Mouse (Mus musculus): ENCODE measurements around the gene Cdc7. TPM values are rescaled to one million over a fixed set of nuclear protein-coding genes. Genes with fewer than 3 reads are reported as not detected.

The Cdc7 gene
- 40.6 and 41.1 TPM in 2 replicates for polyA plus RNA-seq (2015; fragmentation: Nextera tagmentation; extraction: Ambion mirVana)

- H3K4me3 ChIP-seq = peak within 1 kb of the TSS; percentile 90
- peaks cover 16% of the 10 kb centered on the region for H3K4me1 ChIP-seq (replicated peaks)
- peak; percentile 96 for ATAC-seq (ENCODE audit: low FRiP score)
- H3K9ac ChIP-seq = peak within 1 kb of the TSS; percentile 87
- H3K9me3 ChIP-seq = no peaks in the 10 kb centered on the region
- no peaks in the 10 kb centered on the region; the same call in 1 of the 2 replicates for H3K36me3 ChIP-seq
- peak within 1 kb of the TSS; percentile 90 for H3K4me2 ChIP-seq
- WGBS = 6% methylated on average over 54 of the region's 54 CpGs
- no peaks in the 10 kb centered on the region for H3K27me3 ChIP-seq
- H3K27ac ChIP-seq = peak within 1 kb of the TSS; percentile 84
These were observed at the start of gene Cdc7 for GRCm38 (mm10) chr5:106963584-106964512. Cdc7 (plus strand) TSS chr5:106964322.

- Histone ChIP-seq H3K27me3 (no peaks in the 10 kb centered on the region), H3K27ac (no peak overlapping the region), H3K36me3 (peaks cover 8% of the 10 kb centered on the region), H3K4me2 (no peak overlapping the region), H3K9me3 (no peaks in the 10 kb centered on the region), H3K4me1 (replicated peaks) (no peaks in the 10 kb centered on the region), H3K4me3 (no peak overlapping the region), H3K9ac (no peak overlapping the region)
- no peak for ATAC-seq (ENCODE audit: low FRiP score)
These were observed 44.8 kb upstream of the Cdc7 start for GRCm38 (mm10) chr5:106919315-106919714.

- under 1% methylated on average over 55 of the region's 76 CpGs for WGBS
- H3K4me3 ChIP-seq = peak within 1 kb of the TSS; percentile 54
- H3K27me3 ChIP-seq = no peaks in the 10 kb centered on the region
- no peaks in the 10 kb centered on the region for H3K9me3 ChIP-seq
- H3K9ac ChIP-seq = peak within 1 kb of the TSS; percentile 79
- peak within 1 kb of the TSS; percentile 57 for H3K4me2 ChIP-seq
- H3K27ac ChIP-seq = peak within 1 kb of the TSS; percentile 91
- H3K36me3 ChIP-seq = peaks cover 8% of the 10 kb centered on the region
- peaks cover 3% of the 10 kb centered on the region for H3K4me1 ChIP-seq (replicated peaks)
- peak; percentile 98 for ATAC-seq (ENCODE audit: low FRiP score)
These were observed 38.4 kb upstream of the Cdc7 start, which contains the start of gene Hfm1 for GRCm38 (mm10) chr5:106925488-106926368. Hfm1 (minus strand) TSS chr5:106926321.

- H3K27me3 ChIP-seq = no peaks in the 10 kb centered on the region
- peak overlapping the region; percentile 79 for H3K9ac ChIP-seq
- peaks cover 3% of the 10 kb centered on the region for H3K4me1 ChIP-seq (replicated peaks)
- H3K4me2 ChIP-seq = peak overlapping the region; percentile 57
- H3K27ac ChIP-seq = peak overlapping the region; percentile 91
- 28% methylated on average over 4 of the region's 4 CpGs for WGBS
- no peak for ATAC-seq (ENCODE audit: low FRiP score)
- H3K4me3 ChIP-seq = peak overlapping the region; percentile 54
- H3K9me3 ChIP-seq = no peaks in the 10 kb centered on the region
- H3K36me3 ChIP-seq = peaks cover 4% of the 10 kb centered on the region
These were observed 37.8 kb upstream of the Cdc7 start for GRCm38 (mm10) chr5:106926369-106926686.

- Histone ChIP-seq H3K4me2 (no peak overlapping the region), H3K27ac (no peak overlapping the region), H3K27me3 (no peaks in the 10 kb centered on the region), H3K4me1 (replicated peaks) (peaks cover 3% of the 10 kb centered on the region), H3K9me3 (no peaks in the 10 kb centered on the region), H3K4me3 (no peak overlapping the region), H3K36me3 (no peaks in the 10 kb centered on the region), H3K9ac (no peak overlapping the region)
- WGBS = 76% methylated on average over 4 of the region's 4 CpGs
- ATAC-seq (ENCODE audit: low FRiP score) = no peak
These were observed 36.1 kb upstream of the Cdc7 start for GRCm38 (mm10) chr5:106927996-106928395.

GRCm38 (mm10) chr5:106946342-106946741 lies 17.8 kb upstream of the Cdc7 start:
- 85% methylated on average over 4 of the region's 4 CpGs for WGBS
- Histone ChIP-seq H3K27ac (no peak overlapping the region), H3K9me3 (0 out of 2 replicates have a peak, but pooled peaks cover 4% of the 10 kb centered on the region), H3K4me2 (no peak overlapping the region), H3K9ac (no peak overlapping the region), H3K36me3 (no peaks in the 10 kb centered on the region), H3K27me3 (no peaks in the 10 kb centered on the region), H3K4me1 (replicated peaks) (no peaks in the 10 kb centered on the region), H3K4me3 (no peak overlapping the region)
- no peak for ATAC-seq (ENCODE audit: low FRiP score)

- 81% methylated on average over 6 of the region's 6 CpGs for whole genome bisulfite sequencing
- Histone ChIP-seq H3K27me3 (no peaks in the 10 kb centered on the region), H3K9ac (no peak overlapping the region), H3K9me3 (peaks cover 5% of the 10 kb centered on the region; the same call in 1 of the 2 replicates), H3K4me3 (no peak overlapping the region), H3K4me1 (replicated peaks) (no peaks in the 10 kb centered on the region), H3K27ac (no peak overlapping the region), H3K4me2 (no peak overlapping the region), H3K36me3 (no peaks in the 10 kb centered on the region)
- no peak for ATAC-seq (ENCODE audit: low FRiP score)
These were observed 15.4 kb upstream of the Cdc7 start for GRCm38 (mm10) chr5:106948683-106949082.

- Histone ChIP-seq H3K36me3 (no peaks in the 10 kb centered on the region), H3K27me3 (no peaks in the 10 kb centered on the region), H3K4me3 (no peak overlapping the region), H3K27ac (no peak overlapping the region), H3K4me1 (replicated peaks) (no peaks in the 10 kb centered on the region), H3K9ac (no peak overlapping the region), H3K9me3 (peaks cover 5% of the 10 kb centered on the region; the same call in 1 of the 2 replicates), H3K4me2 (no peak overlapping the region)
- ATAC-seq (ENCODE audit: low FRiP score) = no peak
- WGBS = 82% methylated on average over 3 of the region's 3 CpGs
These were observed 7.7 kb upstream of the Cdc7 start for GRCm38 (mm10) chr5:106956467-106956866.

GRCm38 (mm10) chr5:106959031-106959430 lies 5.1 kb upstream of the Cdc7 start:
- no peak overlapping the region for H3K4me2 ChIP-seq
- no peaks in the 10 kb centered on the region for H3K36me3 ChIP-seq
- H3K4me3 ChIP-seq = no peak overlapping the region
- ATAC-seq (ENCODE audit: low FRiP score) = no peak
- H3K27ac ChIP-seq = no peak overlapping the region
- peaks cover 4% of the 10 kb centered on the region for H3K4me1 ChIP-seq (replicated peaks)
- peaks cover under 1% of the 10 kb centered on the region; the same call in 1 of the 2 replicates for H3K9me3 ChIP-seq
- no peak overlapping the region for H3K9ac ChIP-seq
- H3K27me3 ChIP-seq = no peaks in the 10 kb centered on the region
- WGBS = 86% methylated on average over 3 of the region's 3 CpGs

- Histone ChIP-seq H3K9me3 (no peaks in the 10 kb centered on the region), H3K4me3 (no peak overlapping the region), H3K4me2 (no peak overlapping the region), H3K27ac (no peak overlapping the region), H3K9ac (no peak overlapping the region), H3K36me3 (no peaks in the 10 kb centered on the region), H3K27me3 (no peaks in the 10 kb centered on the region), H3K4me1 (replicated peaks) (peaks cover 12% of the 10 kb centered on the region)
- 90% methylated on average over 2 of the region's 2 CpGs for WGBS
- ATAC-seq (ENCODE audit: low FRiP score) = no peak
These were observed 3.7 kb upstream of the Cdc7 start for GRCm38 (mm10) chr5:106960451-106960850.

GRCm38 (mm10) chr5:106964513-106965014 lies 442 bp downstream of the Cdc7 start:
- H3K9ac ChIP-seq = peak overlapping the region; percentile 87
- H3K4me2 ChIP-seq = peak overlapping the region; percentile 90
- no peaks in the 10 kb centered on the region for H3K9me3 ChIP-seq
- H3K4me1 ChIP-seq (replicated peaks) = peaks cover 16% of the 10 kb centered on the region
- under 1% methylated on average over 41 of the region's 41 CpGs for WGBS
- peaks cover 7% of the 10 kb centered on the region; the same call in 1 of the 2 replicates for H3K36me3 ChIP-seq
- peak overlapping the region; percentile 84 for H3K27ac ChIP-seq
- peak; percentile 94 for ATAC-seq (ENCODE audit: low FRiP score)
- no peaks in the 10 kb centered on the region for H3K27me3 ChIP-seq
- H3K4me3 ChIP-seq = peak overlapping the region; percentile 90

- H3K9me3 ChIP-seq = no peaks in the 10 kb centered on the region
- 97% methylated on average over 3 of the region's 3 CpGs for WGBS
- peaks cover 24% of the 10 kb centered on the region for H3K36me3 ChIP-seq
- H3K4me3 ChIP-seq = no peak overlapping the region
- H3K4me2 ChIP-seq = no peak overlapping the region
- H3K27me3 ChIP-seq = no peaks in the 10 kb centered on the region
- no peak overlapping the region for H3K9ac ChIP-seq
- no peak for ATAC-seq (ENCODE audit: low FRiP score)
- H3K4me1 ChIP-seq (replicated peaks) = peaks cover 16% of the 10 kb centered on the region
- H3K27ac ChIP-seq = no peak overlapping the region
These were observed 2.3 kb downstream of the Cdc7 start for GRCm38 (mm10) chr5:106966443-106966842.

Data from hindbrain, embryonic 13.5 days (tissue).